In the genomic region with DNA sequence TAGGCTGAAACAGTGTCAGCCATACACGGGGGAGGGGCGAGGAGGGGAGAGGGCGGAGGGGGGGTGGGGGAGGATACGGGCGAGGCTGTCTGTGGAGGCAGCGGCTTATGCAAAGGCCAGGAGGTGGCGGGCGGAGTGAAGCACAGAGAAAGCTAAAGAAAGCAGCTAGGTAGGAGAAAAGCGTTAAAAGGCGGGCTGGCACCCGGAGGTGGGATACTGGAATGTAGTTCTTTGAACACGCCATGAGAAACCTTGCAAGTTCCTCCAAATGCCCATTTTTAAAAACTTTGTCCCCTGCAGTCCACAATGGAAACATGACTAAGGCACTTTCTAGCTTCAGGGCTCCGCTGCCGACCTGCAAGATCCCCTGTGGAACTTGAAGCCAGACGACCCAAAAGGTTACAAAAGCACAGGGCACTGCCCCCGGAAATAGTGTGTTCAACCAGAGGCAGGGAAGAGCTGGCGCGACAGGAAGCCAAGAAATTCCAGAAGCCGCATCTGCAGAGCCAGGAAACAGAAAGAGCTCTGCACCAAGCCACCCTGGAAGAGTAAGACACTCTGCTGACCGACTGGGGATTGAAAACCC, we compare ENCODE assay signal across 8 mouse cellular contexts. TPM values are rescaled to one million over a fixed set of nuclear protein-coding genes. Genes with fewer than 3 reads are reported as not detected.
DNase-seq lines count a peak whose midpoint lies in the region; ATAC-seq and TF ChIP-seq lines count a peak whose summit lies in the region.

No protein-coding gene starts in this region.

- no peak overlapping the region for H3K9ac ChIP-seq in CH12.LX (ENCODE audit: insufficient read depth, low read depth)
- no peak overlapping the region for H3K9ac ChIP-seq in forebrain, postnatal 0 days
- H3K9ac ChIP-seq in hindbrain, embryonic 12.5 days: no peak overlapping the region
- peak overlapping the region; percentile 46 for H3K9ac ChIP-seq in limb, embryonic 14.5 days (ENCODE audit: low read depth, low read length, severe bottlenecking)
- no peak overlapping the region for H3K9ac ChIP-seq in midbrain, embryonic 16.5 days (ENCODE audit: low read depth, low read length)

- H3K27ac ChIP-seq in CH12.LX (ENCODE audit: insufficient read depth, low read depth): no peak overlapping the region
- no peak overlapping the region for H3K27ac ChIP-seq in forebrain, postnatal 0 days (ENCODE audit: low read depth, low read length)
- H3K27ac ChIP-seq in hindbrain, embryonic 12.5 days: peak overlapping the region; percentile 44; the same call in 1 of the 2 replicates
- peak overlapping the region; percentile 63 for H3K27ac ChIP-seq in limb, embryonic 14.5 days (replicated peaks; ENCODE audit: low read depth, low read length)
- no peak overlapping the region for H3K27ac ChIP-seq in midbrain, embryonic 16.5 days (ENCODE audit: low read length)

- no peak for TF ChIP-seq POLR2A in CH12.LX (IDR thresholded peaks at IDR 0.05; ENCODE audit: low read depth, low read length)
- no peak for TF ChIP-seq POLR2A in limb, embryonic 14.5 days (IDR thresholded peaks at IDR 0.05; ENCODE audit: borderline replicate concordance, extremely low read depth, insufficient read depth, insufficient read length)

- no peaks in the 10 kb centered on the region for H3K79me2 ChIP-seq in CH12.LX (replicated peaks; ENCODE audit: control insufficient read depth, extremely low read depth, insufficient read depth, poor library complexity, severe bottlenecking)

- no peak for ATAC-seq in forebrain, postnatal 0 days
- ATAC-seq in hindbrain, embryonic 12.5 days (ENCODE audit: low FRiP score): no peak; the same call in 1 of the 2 replicates
- ATAC-seq in limb, embryonic 14.5 days (ENCODE audit: low FRiP score, low read depth): 0 out of 2 replicates have a peak, but pooled peaks have one; percentile 35
- peak; percentile 22; the same call in 1 of the 2 replicates for ATAC-seq in midbrain, embryonic 16.5 days

- TF ChIP-seq RAD21 in CH12.LX (IDR thresholded peaks at IDR 0.05; ENCODE audit: low read depth, low read length): no peak; the same call in 1 of the 2 replicates

- no peak overlapping the region for H3K4me3 ChIP-seq in CH12.LX (replicated peaks in 1 of 3; ENCODE audit: low read depth in 2 of 3, low read length in 2 of 3, poor library complexity in 1 of 3)
- no peak overlapping the region for H3K4me3 ChIP-seq in forebrain, postnatal 0 days (ENCODE audit: low read depth, low read length)
- H3K4me3 ChIP-seq in hindbrain, embryonic 12.5 days: peak overlapping the region; percentile 2; the same call in 1 of the 2 replicates
- peak overlapping the region; percentile 21 for H3K4me3 ChIP-seq in limb, embryonic 14.5 days (replicated peaks; ENCODE audit: low read length)
- peak overlapping the region; percentile 19 for H3K4me3 ChIP-seq in midbrain, embryonic 16.5 days (ENCODE audit: low read depth, low read length)

- H3K27me3 ChIP-seq in CH12.LX (replicated peaks): no peaks in the 10 kb centered on the region
- no peaks in the 10 kb centered on the region for H3K27me3 ChIP-seq in forebrain, postnatal 0 days (ENCODE audit: insufficient read depth, low read length)
- no peaks in the 10 kb centered on the region for H3K27me3 ChIP-seq in hindbrain, embryonic 12.5 days
- H3K27me3 ChIP-seq in limb, embryonic 14.5 days (ENCODE audit: control insufficient read depth, insufficient read depth, low read length): no peaks in the 10 kb centered on the region
- no peaks in the 10 kb centered on the region for H3K27me3 ChIP-seq in midbrain, embryonic 16.5 days (ENCODE audit: control insufficient read depth, insufficient read depth, low read depth, low read length)

- DNase-seq in CH12.LX (ENCODE audit: extremely low read depth): no peak
- peak; percentile 74 for DNase-seq in adrenal gland, adult 2 months
- no peak for DNase-seq in forebrain, postnatal 0 days
- DNase-seq in limb, embryonic 14.5 days (ENCODE audit: low spot score): no peak
- peak; percentile 45 for DNase-seq in thymus, postnatal 25 days
- no peak for DNase-seq in adipocyte (ENCODE audit: low spot score)

- H3K4me2 ChIP-seq in CH12.LX (ENCODE audit: insufficient read depth, low read depth, poor library complexity, severe bottlenecking): peak overlapping the region; percentile 95
- peak overlapping the region; percentile 29 for H3K4me2 ChIP-seq in forebrain, postnatal 0 days (ENCODE audit: low read depth)
- peak overlapping the region; percentile 39 for H3K4me2 ChIP-seq in hindbrain, embryonic 12.5 days (replicated peaks)
- H3K4me2 ChIP-seq in limb, embryonic 14.5 days (replicated peaks; ENCODE audit: low read depth, low read length, severe bottlenecking): peak overlapping the region; percentile 46
- H3K4me2 ChIP-seq in midbrain, embryonic 16.5 days (ENCODE audit: low read length): peak overlapping the region; percentile 46

- no peak for TF ChIP-seq CTCF in CH12.LX (conservative IDR thresholded peaks at IDR 0.05 in 1 of 2, IDR thresholded peaks at IDR 0.05 in 1 of 2; ENCODE audit: low read depth in 2 of 2, low read length in 2 of 2)
- no peak for TF ChIP-seq CTCF in forebrain, postnatal 0 days (IDR thresholded peaks at IDR 0.05; ENCODE audit: low read depth)

- in situ Hi-C loops in CH12.LX (cut with MboI; ENCODE audit: low pct_ligation_motif_present, low pct_unique_long_range_greater_than_20kb, low sequenced_read_pairs): no loop called here

- H3K9me3 ChIP-seq in CH12.LX (replicated peaks; ENCODE audit: low read length): no peaks in the 10 kb centered on the region
- H3K9me3 ChIP-seq in forebrain, postnatal 0 days (ENCODE audit: low read length): no peaks in the 10 kb centered on the region
- H3K9me3 ChIP-seq in hindbrain, embryonic 12.5 days (replicated peaks): no peaks in the 10 kb centered on the region
- H3K9me3 ChIP-seq in limb, embryonic 14.5 days (ENCODE audit: control insufficient read depth, low read length): no peaks in the 10 kb centered on the region
- no peaks in the 10 kb centered on the region for H3K9me3 ChIP-seq in midbrain, embryonic 16.5 days (replicated peaks; ENCODE audit: control insufficient read depth, low read length, poor library complexity, severe bottlenecking)

- H3K4me1 ChIP-seq in CH12.LX (ENCODE audit: control insufficient read depth in 1 of 2, insufficient read depth in 2 of 2): no peaks in the 10 kb centered on the region
- no peaks in the 10 kb centered on the region for H3K4me1 ChIP-seq in forebrain, postnatal 0 days (ENCODE audit: insufficient read depth)
- H3K4me1 ChIP-seq in hindbrain, embryonic 12.5 days: peaks cover 3% of the 10 kb centered on the region
- H3K4me1 ChIP-seq in limb, embryonic 14.5 days (ENCODE audit: control insufficient read depth, insufficient read depth, low read length): peaks cover 14% of the 10 kb centered on the region
- peaks cover 4% of the 10 kb centered on the region; the same call in 1 of the 2 replicates for H3K4me1 ChIP-seq in midbrain, embryonic 16.5 days (ENCODE audit: control insufficient read depth, insufficient read depth, low read length)

- WGBS in forebrain, postnatal 0 days: 15% methylated on average over 20 of the region's 20 CpGs
- 12% methylated on average over 20 of the region's 20 CpGs for WGBS in hindbrain, embryonic 12.5 days
- 6% methylated on average over 20 of the region's 20 CpGs for WGBS in limb, embryonic 14.5 days
- WGBS in midbrain, embryonic 16.5 days: 11% methylated on average over 20 of the region's 20 CpGs

- TF ChIP-seq EP300 in CH12.LX (IDR thresholded peaks at IDR 0.05; ENCODE audit: low read length): no peak

- dilution Hi-C loops in CH12.LX (cut with MboI; ENCODE audit: extremely low pct_ligation_motif_present, extremely low pct_unique_long_range_greater_than_20kb, low sequenced_read_pairs): no loop called here

- no peaks in the 10 kb centered on the region for H3K36me3 ChIP-seq in CH12.LX (replicated peaks in 1 of 2; ENCODE audit: control insufficient read depth in 1 of 2, insufficient read depth in 1 of 2, low read length in 1 of 2)
- H3K36me3 ChIP-seq in forebrain, postnatal 0 days (ENCODE audit: insufficient read depth): no peaks in the 10 kb centered on the region
- no peaks in the 10 kb centered on the region for H3K36me3 ChIP-seq in hindbrain, embryonic 12.5 days
- H3K36me3 ChIP-seq in limb, embryonic 14.5 days (ENCODE audit: control insufficient read depth, insufficient read depth, low read length): no peaks in the 10 kb centered on the region
- H3K36me3 ChIP-seq in midbrain, embryonic 16.5 days (ENCODE audit: control insufficient read depth, insufficient read depth, low read length): no peaks in the 10 kb centered on the region

TF ChIP-seq in CH12.LX, 34 proteins besides CTCF, POLR2A, EP300 and RAD21 (continues in another document):
- no peak for TF ChIP-seq ZMIZ1 (IDR thresholded peaks at IDR 0.05; ENCODE audit: low read depth, low read length)
- no peak for TF ChIP-seq MAX (IDR thresholded peaks at IDR 0.05; ENCODE audit: low read length)
- TF ChIP-seq USF1 (IDR thresholded peaks at IDR 0.05; ENCODE audit: low read depth, low read length): no peak
- TF ChIP-seq ZC3H11A (IDR thresholded peaks at IDR 0.05; ENCODE audit: low read depth, low read length): no peak
- TF ChIP-seq PAX5 (IDR thresholded peaks at IDR 0.05; ENCODE audit: low read length): no peak
- no peak for TF ChIP-seq TBP (conservative IDR thresholded peaks at IDR 0.05; ENCODE audit: low read depth, low read length)
- no peak for TF ChIP-seq SMC3 (IDR thresholded peaks at IDR 0.05; ENCODE audit: low read depth, low read length)
- TF ChIP-seq MEF2A (IDR thresholded peaks at IDR 0.05; ENCODE audit: borderline replicate concordance, low read depth, low read length): no peak
- no peak for TF ChIP-seq JUND (conservative IDR thresholded peaks at IDR 0.05; ENCODE audit: low read depth, low read length)
- no peak for TF ChIP-seq HCFC1 (IDR thresholded peaks at IDR 0.05; ENCODE audit: low read depth, low read length)
- TF ChIP-seq BHLHE40 (IDR thresholded peaks at IDR 0.05; ENCODE audit: low read depth, low read length): no peak
- no peak for TF ChIP-seq IRF4 (IDR thresholded peaks at IDR 0.05; ENCODE audit: low read depth, low read length)
- no peak for TF ChIP-seq MAFK (IDR thresholded peaks at IDR 0.05; ENCODE audit: insufficient replicate concordance, low read length)
- no peak for TF ChIP-seq MYC (IDR thresholded peaks at IDR 0.05; ENCODE audit: low read depth, low read length)

RNA-seq across cellular contexts. Expression of gene Sowahb, which starts 39.5 kb away (rescaled TPM):
- total RNA-seq in CH12.LX (2012; rRNA removed) (not detected in 2 replicates), CH12.LX (2014; rRNA removed) (not detected in 2 replicates)
- polyA plus RNA-seq in CH12.LX (2012; ENCODE audit: insufficient read length, low read depth): not detected in 2 replicates
- total RNA-seq in adrenal gland, adult 2 months (2021): under 1 TPM in 1 of 2 experiments, not detected in 1; 0.07 TPM
- not detected in 2 replicates for polyA plus RNA-seq in adrenal gland, adult 2 months (2012; rRNA removed)
- total RNA-seq in forebrain, postnatal 0 days (2014; rRNA removed): 0.10 and 0.46 TPM in 2 replicates
- polyA plus RNA-seq in forebrain, postnatal 0 days (2015; fragmentation: Nextera tagmentation; extraction: Ambion mirVana): 0.10 and 0.12 TPM in 2 replicates
- polyA plus RNA-seq in hindbrain, embryonic 12.5 days (2016; fragmentation: Nextera tagmentation; extraction: Ambion mirVana): 0.14 and 0.31 TPM in 2 replicates
- 0.24 and 0.34 TPM in 2 replicates for polyA plus RNA-seq in limb, embryonic 14.5 days (2012; rRNA removed)
- polyA plus RNA-seq in limb, embryonic 14.5 days (2014; fragmentation: Nextera tagmentation; extraction: Ambion mirVana): 0.68 and 0.73 TPM in 2 replicates
- polyA plus RNA-seq in midbrain, embryonic 16.5 days (2015; fragmentation: Nextera tagmentation; extraction: Ambion mirVana): not detected in 2 replicates

Comparison
In these comparisons a context has a peak if more than half of its experiments do, and no peak if none do; other contexts are left out.
1. DNase-seq: peak in adrenal gland, adult 2 months (single experiment) and thymus, postnatal 25 days (single experiment); none in CH12.LX (single experiment), forebrain, postnatal 0 days (single experiment), limb, embryonic 14.5 days (single experiment) and adipocyte (single experiment).
2. H3K27ac ChIP-seq: peak in hindbrain, embryonic 12.5 days (single experiment) and limb, embryonic 14.5 days (single experiment); none in CH12.LX (single experiment), forebrain, postnatal 0 days (single experiment) and midbrain, embryonic 16.5 days (single experiment).
3. H3K4me2 ChIP-seq: peak in every context shown above with its lines; median percentile 95 in CH12.LX; 46 in limb, embryonic 14.5 days; 46 in midbrain, embryonic 16.5 days; 39 in hindbrain, embryonic 12.5 days; 29 in forebrain, postnatal 0 days.
4. H3K4me3 ChIP-seq: peak in hindbrain, embryonic 12.5 days (single experiment), limb, embryonic 14.5 days (single experiment) and midbrain, embryonic 16.5 days (single experiment); none in CH12.LX (0 of 3) and forebrain, postnatal 0 days (single experiment).
5. ATAC-seq: peak in limb, embryonic 14.5 days (single experiment) and midbrain, embryonic 16.5 days (single experiment); none in forebrain, postnatal 0 days (single experiment) and hindbrain, embryonic 12.5 days (single experiment).